Mouse (Mus musculus) cerebral cortex, adult 2 months (tissue): ENCODE measurements around the gene Tgfbr3.

Experiments
- WGBS: fragments of 180-500 bp; shearing (Covaris S2); methylation state at CpG from one replicate; pipeline ENCODE4 v1.1.7; 2018; 5-methylcytosine and 5-hydroxymethylcytosine counted together

The Tgfbr3 gene

DNA sequence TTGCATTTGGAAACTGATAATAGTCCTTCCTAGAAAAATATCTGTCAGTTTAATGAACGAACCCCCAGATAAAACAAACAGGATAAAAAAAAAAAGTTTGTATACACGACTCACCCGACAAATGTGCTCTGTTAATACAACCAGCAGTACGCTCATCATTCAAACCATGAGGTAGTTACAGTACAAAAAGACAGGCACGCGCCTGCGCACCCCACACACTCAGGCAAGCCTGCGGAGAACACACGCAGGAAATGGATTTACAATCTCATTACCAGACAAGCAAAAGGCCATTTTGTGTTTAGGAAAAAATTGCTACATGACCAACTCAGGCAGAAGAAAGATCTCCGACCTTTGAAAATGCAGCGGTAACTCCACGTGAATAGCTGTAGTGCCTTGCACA, 182.6 kb downstream of the Tgfbr3 start:
- 81% methylated on average over 12 of the region's 12 CpGs for WGBS

GRCm38 (mm10) chr5:107106139-107106538, 183.3 kb downstream of the Tgfbr3 start:
- WGBS, result 81% methylated on average over 2 of the region's 2 CpGs

- WGBS, result 98% methylated on average over 2 of the region's 2 CpGs
Observed at GRCm38 (mm10) chr5:107103591-107103990, 185.8 kb downstream of the Tgfbr3 start.

GRCm38 (mm10) chr5:107102916-107103315, 186.5 kb downstream of the Tgfbr3 start:
- WGBS, result 80% methylated on average over 4 of the region's 4 CpGs

GRCm38 (mm10) chr5:107101684-107102083, 187.7 kb downstream of the Tgfbr3 start:
- 87% methylated on average over 4 of the region's 4 CpGs for WGBS

DNA sequence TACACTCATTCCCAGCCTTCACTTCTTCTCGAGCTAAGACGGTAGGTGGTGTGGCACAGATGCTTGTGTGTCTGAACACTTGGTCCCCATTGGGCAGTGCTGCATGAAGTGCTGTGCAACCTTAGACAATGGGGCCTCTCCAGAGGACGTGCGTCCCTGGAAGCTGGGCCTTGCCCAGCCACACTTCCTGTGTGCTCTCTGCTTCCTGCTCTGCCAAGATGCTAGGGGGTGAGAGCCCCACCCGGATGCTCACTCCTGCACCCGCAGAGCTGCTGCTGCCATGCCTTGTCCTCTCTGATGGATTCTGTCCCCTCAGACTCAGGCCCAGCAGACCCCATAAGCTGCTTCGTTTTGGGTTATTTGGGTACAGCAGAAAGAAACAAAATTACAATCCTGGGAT, 188.3 kb downstream of the Tgfbr3 start:
- 68% methylated on average over 7 of the region's 7 CpGs for WGBS

GRCm38 (mm10) chr5:107099634-107100033, 189.8 kb downstream of the Tgfbr3 start:
- WGBS, result 86% methylated on average over 3 of the region's 3 CpGs

DNA sequence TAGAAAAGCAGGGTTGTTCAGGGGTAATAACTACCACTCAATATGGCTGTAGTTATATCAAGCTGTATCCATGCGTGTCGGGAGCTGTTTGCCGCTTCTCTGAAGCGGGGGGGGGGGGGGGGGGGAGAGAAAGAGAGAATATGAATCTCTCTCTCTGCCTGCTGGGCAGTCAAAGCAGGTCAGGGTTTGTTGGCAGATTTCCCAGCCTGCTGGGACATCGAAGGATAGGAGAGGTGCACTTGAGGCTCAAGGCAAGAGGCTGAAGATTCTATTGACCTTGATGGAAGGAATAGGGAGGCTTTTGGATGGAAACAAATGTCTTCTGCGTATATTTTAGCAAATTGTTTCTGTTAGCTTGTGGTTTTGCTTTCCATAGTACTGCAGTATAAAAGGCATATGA, 190.4 kb downstream of the Tgfbr3 start:
- 65% methylated on average over 6 of the region's 6 CpGs for WGBS

GRCm38 (mm10) chr5:107098007-107098406, 191.4 kb downstream of the Tgfbr3 start:
- 48% methylated on average over 5 of the region's 5 CpGs for WGBS

GRCm38 (mm10) chr5:107097314-107097713, 192.1 kb downstream of the Tgfbr3 start:
- WGBS, result 93% methylated on average over 7 of the region's 7 CpGs

DNA sequence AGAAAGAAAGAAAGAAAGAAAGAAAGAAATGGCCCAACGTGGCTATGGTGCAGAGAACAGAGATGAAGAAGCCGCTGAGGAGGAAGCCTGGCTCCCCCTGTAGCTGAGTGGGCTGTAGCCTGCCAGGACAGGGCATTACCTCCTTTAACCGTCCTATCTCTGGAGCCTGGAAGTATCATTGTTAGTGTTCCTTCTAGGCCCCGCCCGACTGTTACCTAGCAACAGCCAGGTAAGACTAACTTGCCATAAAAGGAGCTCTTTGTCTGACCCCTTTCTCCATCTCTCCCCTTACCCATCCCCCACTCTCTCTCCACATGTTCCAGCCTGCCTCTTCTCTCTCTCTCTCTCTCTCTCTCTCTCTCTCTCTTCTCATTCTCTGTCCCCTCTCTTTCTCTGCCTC, 195.2 kb downstream of the Tgfbr3 start:
- 66% methylated on average over 5 of the region's 5 CpGs for WGBS

- WGBS, result 83% methylated on average over 3 of the region's 3 CpGs
Observed at GRCm38 (mm10) chr5:107093253-107093652, 196.2 kb downstream of the Tgfbr3 start.

GRCm38 (mm10) chr5:107092137-107092536, 197.3 kb downstream of the Tgfbr3 start:
- WGBS, result 53% methylated on average over 8 of the region's 8 CpGs

- WGBS, result 66% methylated on average over 5 of the region's 5 CpGs
Observed at GRCm38 (mm10) chr5:107089966-107090365, 199.5 kb downstream of the Tgfbr3 start.

DNA sequence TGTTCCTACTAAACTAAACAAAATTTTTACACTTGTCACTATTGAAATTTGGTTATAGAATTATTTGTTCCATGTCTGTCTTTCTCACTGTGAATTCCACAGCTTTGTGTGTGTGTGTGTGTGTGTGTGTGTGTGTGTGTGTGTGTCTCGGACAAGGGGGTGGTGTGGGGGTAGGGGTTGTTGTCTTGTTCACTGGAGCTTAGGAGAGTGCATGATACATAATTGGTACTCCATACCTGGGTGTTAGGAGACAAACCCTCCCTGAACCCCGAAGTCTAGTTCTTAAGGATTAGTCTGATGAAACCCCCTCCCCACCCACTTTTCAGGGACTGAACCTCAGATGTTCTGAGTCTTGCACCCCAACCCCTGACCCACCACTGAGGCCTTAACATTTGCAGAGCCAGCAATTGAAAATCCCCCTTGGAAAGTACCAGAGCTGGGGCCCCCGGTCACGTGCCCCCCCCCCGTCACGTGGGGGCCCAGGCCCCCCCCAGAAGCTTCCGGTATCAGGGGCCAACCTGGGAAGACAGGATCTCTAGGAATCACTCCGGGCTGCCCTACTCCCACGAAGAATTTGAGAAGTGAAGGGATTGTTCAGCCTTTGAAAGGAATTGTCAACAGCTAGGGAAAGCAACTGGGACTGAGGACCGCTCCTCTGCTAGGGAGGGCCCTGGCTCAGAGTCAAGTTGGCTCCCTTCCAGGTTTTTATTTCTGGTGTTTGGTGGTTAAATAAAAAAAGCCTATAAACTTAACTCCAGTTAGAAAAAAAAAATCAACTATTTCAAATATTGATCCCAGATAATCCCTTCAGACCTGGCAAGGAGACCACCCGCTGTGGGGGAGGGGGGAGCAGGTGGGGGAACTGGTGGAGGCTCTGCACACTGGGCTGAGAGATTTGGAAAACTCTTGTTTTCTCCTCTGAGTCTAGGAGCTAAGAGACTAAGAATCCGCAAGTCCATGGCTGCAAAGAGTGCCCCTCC, 201.3 kb downstream of the Tgfbr3 start:
- 18% methylated on average over 12 of the region's 12 CpGs for WGBS

DNA sequence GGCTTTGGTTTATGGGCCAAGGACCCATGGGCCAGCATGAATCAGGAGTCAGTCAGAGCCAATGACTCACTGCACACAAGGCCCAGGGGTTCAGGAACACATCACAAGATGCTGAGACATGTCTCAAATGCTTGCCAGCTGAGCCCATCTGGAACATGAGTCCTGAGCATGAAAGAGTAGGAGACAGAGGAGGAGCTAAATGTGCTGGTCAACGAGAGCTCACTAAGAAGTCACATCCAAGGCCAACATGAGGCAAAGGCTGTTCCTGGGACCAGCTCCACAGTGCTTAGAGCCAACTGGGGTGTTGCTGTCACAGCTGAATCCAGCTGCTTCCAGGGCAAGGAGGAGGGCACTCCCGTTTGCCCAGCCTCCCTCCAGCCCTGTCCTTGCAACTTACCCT, 202.1 kb downstream of the Tgfbr3 start:
- WGBS, result 62% methylated on average over 2 of the region's 2 CpGs

DNA sequence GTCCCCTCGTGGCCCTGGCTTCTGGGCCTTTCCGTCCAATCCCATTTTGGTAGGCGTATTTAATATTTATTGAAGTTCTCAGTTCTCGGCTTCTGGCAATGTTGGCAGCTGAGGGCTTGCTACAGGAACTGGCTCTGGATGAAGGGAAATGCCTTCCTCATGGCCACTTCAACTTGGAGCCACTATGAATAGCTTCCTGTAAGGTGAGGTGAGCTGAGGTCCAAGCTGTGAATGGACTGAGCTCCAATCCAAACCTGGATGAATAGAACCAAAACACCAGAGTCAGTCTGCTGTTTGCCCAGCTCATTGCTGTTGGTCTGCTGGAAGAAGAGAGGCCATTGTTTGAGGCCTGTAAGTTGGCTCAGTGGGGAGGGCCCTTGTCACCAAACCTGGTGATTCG, 203.3 kb downstream of the Tgfbr3 start:
- 81% methylated on average over 5 of the region's 5 CpGs for WGBS

- WGBS, result 66% methylated on average over 4 of the region's 4 CpGs
Observed at GRCm38 (mm10) chr5:107084431-107084830, 205.0 kb downstream of the Tgfbr3 start.

DNA sequence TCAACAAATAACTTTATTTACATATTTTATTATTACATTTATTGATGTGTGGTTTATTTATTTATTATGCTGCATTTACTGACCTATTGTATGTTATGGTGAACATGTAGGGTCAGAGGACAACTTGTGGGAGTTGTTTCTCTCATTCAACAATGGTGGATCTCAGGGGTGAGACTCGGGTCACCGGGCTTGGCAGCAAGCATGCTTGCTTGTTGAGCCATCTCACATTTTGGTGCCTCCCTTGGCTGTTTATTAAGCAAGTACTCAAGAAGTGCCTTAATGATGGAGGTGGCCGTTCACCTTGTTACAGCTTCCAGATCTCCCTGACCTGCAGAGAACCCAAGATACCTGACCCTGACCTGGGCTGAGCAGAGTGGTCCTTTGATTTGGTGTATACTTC, 207.4 kb downstream of the Tgfbr3 start:
- 79% methylated on average over 3 of the region's 3 CpGs for WGBS

- 75% methylated on average over 12 of the region's 12 CpGs for WGBS
Observed at GRCm38 (mm10) chr5:107080986-107081624, 208.3 kb downstream of the Tgfbr3 start.

DNA sequence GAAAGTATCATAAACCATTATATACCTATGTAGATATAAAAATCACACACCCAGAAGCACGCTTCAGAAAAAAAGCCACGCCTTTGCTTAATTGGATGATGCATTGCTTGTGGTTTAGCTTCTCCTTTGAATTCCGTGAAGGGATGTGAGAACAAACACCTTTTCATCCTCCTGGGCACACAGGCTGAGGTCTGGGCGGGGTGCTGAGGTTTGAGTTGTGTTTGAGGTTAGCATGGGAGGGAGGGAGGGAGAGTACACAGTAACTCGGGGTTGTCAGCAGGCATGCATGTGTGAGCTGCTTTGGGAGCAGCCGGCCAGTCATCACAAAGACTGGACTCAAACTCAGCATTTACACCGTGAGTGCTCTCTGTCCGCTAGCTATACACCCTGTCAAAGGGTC, 209.5 kb downstream of the Tgfbr3 start:
- WGBS, result 71% methylated on average over 8 of the region's 8 CpGs

- WGBS, result 35% methylated on average over 11 of the region's 11 CpGs
Observed at GRCm38 (mm10) chr5:107079146-107079638, 210.2 kb downstream of the Tgfbr3 start.

DNA sequence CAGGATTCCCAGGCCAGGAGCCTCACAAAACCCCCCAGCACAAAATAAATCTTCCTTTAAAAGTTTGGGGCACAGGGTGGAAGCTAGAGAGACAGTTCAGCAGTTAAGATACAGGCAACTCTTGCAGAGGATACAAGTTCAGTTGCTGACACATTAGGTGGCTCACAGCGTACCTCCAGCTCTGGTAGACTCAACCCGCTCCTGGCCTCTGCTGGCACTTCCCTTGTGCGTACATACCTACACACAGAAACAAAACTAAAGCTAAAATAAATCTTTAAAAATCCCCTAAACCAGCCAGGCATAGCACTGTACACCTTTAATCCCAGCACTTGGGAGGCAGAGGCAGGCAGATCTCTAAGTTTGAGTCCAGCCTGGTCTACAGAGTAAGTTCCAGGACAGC, 211.1 kb downstream of the Tgfbr3 start:
- WGBS, result 96% methylated on average over 3 of the region's 3 CpGs
